Mouse (Mus musculus) B cell, adult 2 months (primary cell): ENCODE data around the gene Isl1.

Experiments used
- DNase-seq, 2 experiments: peaks; one replicate each; pipeline ENCODE4 v3.0.0; 2022

Isl1 gene

DNA sequence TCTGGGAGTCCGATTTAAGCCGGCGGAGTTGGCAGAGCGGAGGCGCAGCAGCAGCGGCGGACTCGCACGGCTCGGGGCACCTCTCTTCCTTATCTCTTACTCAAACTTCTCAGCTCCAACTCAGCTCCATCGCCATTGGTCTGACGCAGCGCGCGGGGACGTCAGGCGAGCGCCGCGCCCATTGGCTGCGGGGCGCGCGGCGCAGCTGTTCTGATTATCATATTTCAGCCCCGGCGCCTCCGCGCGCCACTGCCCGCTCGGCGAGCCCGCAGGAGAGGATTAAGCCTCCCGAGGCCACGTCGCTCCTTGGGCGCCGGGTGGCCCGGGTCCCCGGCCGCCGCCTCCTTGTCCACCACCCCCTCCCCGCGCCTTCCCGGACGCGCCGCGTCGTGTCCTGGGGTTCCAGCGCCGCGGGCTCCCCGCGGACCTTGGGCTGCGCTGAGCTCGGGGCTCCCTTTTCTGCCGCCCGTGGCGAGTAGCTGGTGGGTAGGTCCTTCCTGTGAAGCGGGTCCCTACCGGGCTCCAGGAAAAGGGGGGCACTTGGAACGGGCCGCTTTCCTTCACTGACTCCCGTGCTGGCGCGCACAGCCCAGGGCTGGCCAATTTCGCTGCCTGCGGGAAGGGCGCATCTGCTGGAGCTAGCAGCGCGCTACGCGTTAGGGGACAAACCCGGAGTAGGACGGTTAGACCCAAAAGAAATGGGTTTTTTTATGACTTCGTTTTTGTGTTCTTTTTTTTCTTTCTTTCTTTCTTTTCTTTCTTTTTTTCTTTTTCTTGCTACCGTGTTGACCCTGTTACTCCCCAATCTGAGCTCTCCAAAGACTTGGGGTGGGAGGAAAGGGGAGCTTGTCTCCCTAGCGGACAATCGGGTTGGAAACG lies at the start of gene Isl1:
Gene Isl1 (minus strand): TSS at position 106 of the 879 bp plus-strand sequence.
- no peak for DNase-seq

DNA sequence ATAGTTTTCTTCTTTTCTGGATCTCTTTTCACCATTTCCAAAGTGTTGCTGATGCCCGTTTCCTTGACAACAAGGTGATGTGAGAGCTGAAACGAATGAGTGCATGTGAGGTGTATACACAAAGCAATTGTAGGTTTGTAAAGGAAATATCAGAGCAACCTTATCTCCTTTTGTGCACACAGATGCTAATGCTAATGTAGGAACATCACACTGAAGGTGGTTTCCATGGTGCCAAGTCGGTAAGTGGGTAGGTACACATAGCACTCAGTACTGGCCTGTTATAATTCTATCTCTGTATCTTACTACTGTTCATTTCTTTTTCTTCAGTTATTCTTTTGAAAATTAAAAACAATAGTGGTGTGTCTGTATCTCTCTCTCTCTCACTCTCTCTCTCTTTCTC lies 26.3 kb upstream of the Isl1 start:
- no peak for DNase-seq

DNA sequence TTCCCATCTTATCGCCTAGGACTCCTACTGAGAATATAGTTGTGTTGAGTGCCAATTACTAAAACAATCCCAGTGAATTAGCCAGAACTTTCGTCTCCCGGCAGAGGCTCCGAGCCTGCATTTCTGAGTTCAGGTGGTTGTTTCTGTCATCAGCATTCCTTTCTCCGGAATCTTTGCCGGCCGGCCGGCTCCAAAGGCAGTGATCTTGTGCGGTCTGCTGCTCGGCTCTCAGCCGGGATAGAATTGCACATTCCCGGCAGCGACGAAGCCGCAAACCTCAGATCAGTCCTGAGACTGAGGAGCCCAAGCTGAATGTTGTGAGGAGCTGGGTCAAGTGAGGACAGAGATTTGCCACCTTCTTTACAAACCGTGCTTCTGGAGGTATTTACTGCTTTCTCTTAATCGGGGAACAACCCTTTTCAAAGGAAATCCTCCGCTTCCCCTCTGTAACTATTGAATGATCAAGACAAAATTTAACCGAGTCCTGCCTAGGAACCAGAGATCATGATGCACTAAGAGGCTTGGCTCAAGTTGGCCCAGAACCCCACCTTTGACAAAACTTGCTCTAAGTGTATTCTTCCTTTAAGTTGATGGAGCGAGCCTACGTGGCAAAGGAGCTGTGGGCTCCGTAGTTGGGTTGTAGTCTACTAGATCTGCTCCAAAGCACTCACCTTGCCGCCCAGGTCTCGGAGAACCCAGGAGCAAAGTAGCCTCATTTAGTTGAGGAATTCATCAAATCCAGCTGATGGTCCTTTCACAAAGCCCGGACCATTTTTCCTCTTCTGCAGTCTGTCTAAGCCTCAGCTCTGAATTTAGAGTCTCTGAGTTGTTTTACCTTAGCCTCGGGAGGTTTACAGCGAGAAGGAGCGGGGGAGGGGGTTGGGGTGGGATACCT lies 4.4 kb upstream of the Isl1 start:
- DNase-seq, result no peak

- no peak for DNase-seq
Measured at GRCm38 (mm10) chr13:116311871-116312720, 2.6 kb upstream of the Isl1 start.

DNA sequence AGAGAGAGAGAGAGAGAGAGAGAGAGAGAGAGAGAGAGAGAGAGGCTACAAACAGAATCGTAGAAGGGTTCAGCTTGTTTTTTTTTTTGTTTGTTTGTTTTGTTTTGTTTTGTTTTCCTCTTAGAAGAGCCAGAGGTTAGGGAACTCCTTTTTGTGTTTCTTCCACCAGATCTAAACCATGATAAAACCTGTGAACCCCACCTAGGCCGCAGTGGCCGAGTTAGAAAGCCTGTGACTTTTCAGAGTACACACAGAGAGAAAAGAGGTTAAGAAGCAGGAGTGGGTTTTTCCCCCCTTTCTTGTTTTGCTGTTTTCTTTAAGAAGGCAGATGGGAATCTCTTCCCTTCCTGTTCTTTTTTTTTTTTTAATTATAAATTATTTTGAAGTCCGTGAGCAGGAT lies 1.5 kb upstream of the Isl1 start:
- DNase-seq, result no peak

DNA sequence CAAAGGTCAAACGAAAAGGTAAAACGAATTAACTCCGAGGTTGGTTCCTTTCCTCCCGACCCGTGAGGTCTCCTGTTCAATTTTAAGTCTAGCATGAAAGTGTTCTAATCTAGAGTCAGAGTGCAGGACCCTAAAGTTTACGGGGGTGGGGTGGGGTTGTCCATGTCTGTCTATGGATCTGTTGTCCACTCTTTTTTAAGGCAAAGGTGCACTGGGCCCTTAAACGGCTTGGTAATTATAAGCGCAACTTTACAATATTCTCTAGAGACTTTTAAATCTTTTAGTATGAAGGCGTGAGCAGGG lies 925 bp upstream of the Isl1 start:
- no peak for DNase-seq

- DNase-seq, result no peak
Measured at GRCm38 (mm10) chr13:116308933-116309583, 431 bp downstream of the Isl1 start.

DNA sequence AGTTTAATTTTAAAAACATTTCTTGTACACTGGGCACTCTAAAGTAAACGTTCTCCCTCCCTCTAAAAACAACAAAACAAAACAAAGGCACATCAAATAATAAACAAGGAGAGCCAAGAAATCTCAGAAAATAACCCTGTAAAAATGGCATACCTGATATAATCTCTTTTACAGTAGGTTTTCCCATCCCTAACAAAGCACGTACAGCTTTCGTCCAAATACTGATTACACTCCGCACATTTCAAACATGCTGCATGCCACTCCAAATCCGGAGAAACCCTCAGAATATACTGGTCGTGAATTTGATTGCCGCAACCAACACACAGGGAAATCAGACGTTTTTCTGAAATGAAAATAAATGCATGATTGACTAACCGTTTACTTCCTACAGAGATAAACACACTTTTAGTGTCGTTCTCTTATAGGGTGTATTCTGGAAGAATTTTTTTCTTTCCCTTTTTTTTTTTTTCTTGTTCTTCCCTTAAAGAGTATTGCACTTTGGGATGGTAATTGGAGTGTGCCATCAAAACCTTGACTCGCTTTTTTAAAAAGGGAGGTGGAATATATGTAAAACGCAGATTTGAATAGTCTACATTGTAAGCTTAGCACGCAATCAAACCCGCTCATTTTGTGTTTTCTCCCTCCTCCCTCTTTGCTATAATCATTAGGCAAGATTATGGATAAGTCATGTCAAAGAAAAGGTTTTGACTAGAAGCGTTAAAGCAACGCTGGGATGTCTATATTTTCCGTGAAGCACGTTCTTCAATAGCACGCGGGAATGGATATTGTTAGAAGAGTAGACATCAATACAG lies 1.2 kb downstream of the Isl1 start:
- no peak for DNase-seq

DNA sequence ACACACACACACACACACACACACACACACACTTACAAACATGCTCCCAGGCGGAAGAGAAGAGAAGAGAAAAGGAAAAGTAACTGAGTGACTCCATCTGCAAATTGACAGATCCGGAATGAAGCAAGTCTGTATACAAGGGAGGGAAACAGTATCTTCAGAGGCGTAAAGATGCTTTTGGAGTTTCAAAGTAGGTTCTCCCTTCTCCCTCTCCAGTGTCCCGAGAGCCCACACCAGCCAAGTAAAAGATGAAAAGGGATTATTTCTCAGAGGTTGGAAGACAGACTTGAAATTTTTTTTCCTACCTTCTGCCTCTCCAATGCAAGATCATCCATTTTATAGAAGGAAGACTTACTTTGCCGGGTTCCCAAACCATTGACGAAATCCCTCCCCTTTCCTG lies 2.9 kb downstream of the Isl1 start:
- no peak for DNase-seq

DNA sequence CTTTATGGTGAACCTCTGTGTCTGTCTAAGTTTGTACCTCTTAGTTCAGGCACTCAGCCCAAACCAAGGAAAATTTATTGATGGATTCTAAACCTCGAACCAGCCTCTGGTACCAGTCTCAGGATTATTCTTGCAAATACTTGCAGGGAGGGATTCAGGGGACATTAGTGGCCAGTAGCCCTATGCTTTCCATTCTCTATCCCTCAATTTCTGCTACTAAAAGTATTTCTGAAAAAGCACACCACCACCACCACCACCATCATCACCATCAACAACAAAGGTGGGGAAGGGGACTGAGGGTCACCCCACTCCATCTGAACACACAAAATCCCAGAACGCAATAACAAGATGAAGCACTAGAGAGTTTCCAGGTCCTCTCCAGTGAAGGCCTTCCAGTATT lies 3.8 kb downstream of the Isl1 start:
- no peak for DNase-seq

- no peak for DNase-seq
Measured at GRCm38 (mm10) chr13:116304713-116305470, 4.6 kb downstream of the Isl1 start.

GRCm38 (mm10) chr13:116303766-116304165 lies 5.7 kb downstream of the Isl1 start:
- no peak for DNase-seq

DNA sequence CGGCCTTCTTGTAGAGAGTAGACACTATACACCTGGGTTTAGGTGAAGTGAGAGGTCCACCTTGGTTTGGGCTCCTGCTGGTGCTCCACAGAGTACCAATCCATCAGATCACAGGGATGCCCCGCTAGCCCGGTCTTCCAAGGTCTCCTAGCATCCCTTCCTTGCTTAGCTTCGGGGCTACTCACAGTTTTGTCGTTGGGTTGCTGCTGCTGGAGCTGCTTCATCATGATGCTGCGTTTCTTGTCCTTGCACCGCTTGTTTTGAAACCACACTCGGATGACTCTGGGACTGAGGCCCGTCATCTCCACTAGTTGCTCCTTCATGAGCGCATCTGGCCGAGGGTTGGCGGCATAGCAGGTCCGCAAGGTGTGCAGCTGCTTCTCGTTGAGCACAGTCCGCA lies 6.6 kb downstream of the Isl1 start:
- no peak for DNase-seq

DNA sequence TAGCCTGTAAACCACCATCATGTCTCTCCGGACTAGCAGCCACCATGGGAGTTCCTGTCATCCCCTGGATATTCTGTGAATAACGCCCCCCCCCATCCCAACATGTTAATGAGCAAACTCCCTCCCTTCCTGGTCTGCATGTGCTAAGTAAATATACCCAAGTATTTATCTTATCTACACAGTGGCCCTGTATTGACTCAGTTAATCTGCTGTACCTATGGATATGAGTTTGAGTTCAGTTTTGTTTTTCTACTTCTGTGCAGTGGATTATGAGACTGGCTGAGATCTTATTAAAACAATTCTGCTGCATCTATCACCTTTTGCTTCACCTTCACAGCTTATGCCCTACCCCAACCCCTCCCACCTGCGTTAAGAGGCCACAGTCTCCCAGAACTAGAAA lies 7.8 kb downstream of the Isl1 start:
- DNase-seq, result no peak

GRCm38 (mm10) chr13:116299241-116299640 lies 10.2 kb downstream of the Isl1 start:
- DNase-seq, result no peak

DNA sequence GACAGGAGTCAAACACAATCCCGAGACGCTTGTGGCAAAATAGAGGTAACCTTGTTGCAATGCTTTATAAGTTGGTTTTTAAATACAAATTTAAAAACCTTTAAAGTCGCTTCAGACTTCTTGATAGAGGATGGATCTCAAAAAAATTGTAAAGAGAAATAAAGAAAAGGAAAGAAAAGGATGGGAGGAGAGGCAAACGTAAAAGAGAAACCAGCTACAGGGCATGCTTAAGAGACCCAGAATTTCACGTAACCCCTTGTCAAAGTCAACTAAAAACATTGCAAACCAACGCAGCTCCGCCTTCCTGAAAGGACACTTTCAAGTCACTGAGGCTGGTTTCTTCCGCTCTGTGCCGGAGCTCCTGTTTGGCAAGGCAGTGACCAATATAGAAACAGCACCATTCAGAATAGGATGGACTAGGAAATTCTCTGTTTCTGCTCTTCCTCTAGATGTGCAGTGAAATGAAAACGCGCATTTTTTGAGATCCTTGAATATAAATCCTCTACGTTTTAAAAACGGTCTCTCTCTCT lies 10.8 kb downstream of the Isl1 start:
- no peak for DNase-seq

DNA sequence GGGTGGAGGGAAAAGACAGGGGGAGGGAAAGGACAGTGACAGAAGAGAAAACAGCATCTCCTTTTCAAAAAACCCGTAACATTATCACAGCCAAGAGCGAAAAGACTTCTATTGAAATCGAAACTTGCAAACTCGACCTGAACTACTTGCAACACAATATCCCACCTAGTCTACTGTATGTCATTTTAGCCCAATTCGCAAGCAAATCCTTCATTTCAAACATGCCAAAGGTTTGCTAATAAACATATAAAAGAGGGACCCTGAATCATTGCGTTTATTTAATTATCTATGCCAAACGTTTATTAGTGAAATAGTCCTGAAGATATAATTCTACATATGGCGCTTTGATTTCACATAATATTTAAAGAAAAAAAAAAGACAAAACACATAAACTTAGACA lies 11.5 kb downstream of the Isl1 start:
- DNase-seq, result no peak

- no peak for DNase-seq
Measured at GRCm38 (mm10) chr13:116297048-116297811, 12.3 kb downstream of the Isl1 start.

DNA sequence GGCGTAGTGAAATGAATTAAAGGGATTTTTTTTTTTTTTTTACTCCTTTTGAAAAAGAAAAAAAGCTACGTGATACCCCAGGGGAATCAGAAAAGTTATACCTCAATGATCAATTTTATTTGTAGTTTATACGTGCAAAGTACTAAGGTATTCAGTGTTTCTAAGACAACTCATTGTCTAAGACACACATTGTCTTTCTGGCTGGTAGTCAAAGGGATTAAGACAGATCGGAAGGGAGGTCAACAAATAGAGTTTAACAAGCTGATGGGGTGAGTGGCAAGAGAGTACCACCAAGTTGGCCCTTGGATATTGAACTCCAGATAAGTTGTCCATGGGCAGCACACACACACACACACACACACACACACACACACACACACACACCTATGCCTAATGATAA lies 14.1 kb downstream of the Isl1 start:
- DNase-seq, result no peak

DNA sequence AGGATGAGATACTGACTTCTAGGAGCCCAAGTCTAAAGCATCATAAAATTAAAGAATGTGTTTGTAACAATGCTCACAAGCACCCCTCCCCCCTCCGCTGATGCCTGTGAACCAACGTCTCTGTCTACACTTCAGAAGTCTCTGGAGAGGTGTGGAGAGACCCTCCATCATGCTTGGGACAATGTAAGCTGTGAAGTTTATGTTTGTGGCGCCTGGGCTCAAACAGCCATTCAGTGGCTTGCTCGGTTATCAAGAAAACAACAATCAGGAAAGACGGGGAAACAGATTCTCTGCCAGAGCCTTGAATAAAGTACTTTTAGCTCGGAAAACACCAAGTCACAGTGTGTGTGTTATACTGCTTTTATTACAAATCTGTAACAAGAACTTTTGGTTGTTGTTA lies 14.8 kb downstream of the Isl1 start:
- DNase-seq, result no peak
